Mouse (Mus musculus): Measurements from ENCODE around the gene Arhgap28.

GRCm38 (mm10) chr17:67996769-67997155, 7.2 kb downstream of the Arhgap28 start:
- no peak for TF ChIP-seq POLR2A (IDR thresholded peaks at IDR 0.05; ENCODE audit: extremely low read depth, insufficient read depth, low read length)
- TF ChIP-seq CTCF (IDR thresholded peaks at IDR 0.05; ENCODE audit: extremely low read depth, insufficient read depth, low read length), result no peak

Data from cortical plate, adult 2 months (tissue).